Mouse (Mus musculus) kidney, adult 2 months (tissue): ENCODE measurements around the gene Hmcn2. TPM values are rescaled to one million over a fixed set of nuclear protein-coding genes. Genes with fewer than 3 reads are reported as not detected.

Experiments used
- DNase-seq: peaks from one replicate; pipeline ENCODE4 v3.0.0; 2021
- H3K27ac ChIP-seq: fragments of 200-500 bp; 2 replicates; pipeline ENCODE4 v1.5.1; 2012; ENCODE audit warnings: low read depth, low read length, control low read depth, inconsistent platforms; ENCODE audit not compliant: insufficient read depth
- H3K27me3 ChIP-seq: fragments of 200-500 bp; replicated peaks from 2 replicates; pipeline ENCODE4 v1.6.1; 2012; ENCODE audit warnings: mild to moderate bottlenecking, moderate library complexity, low read length, inconsistent platforms; ENCODE audit not compliant: control insufficient read depth, insufficient read depth
- H3K36me3 ChIP-seq: fragments of 200-500 bp; 2 replicates; pipeline ENCODE4 v1.6.1; 2012; ENCODE audit warnings: mild to moderate bottlenecking, moderate library complexity, low read length, inconsistent platforms; ENCODE audit not compliant: control insufficient read depth, insufficient read depth
- H3K4me1 ChIP-seq: fragments of 200-500 bp; 2 replicates; pipeline ENCODE4 v1.6.1; 2011; ENCODE audit warnings: low read length; ENCODE audit not compliant: control insufficient read depth, insufficient read depth
- H3K4me3 ChIP-seq: fragments of 200-500 bp; 2 replicates; pipeline ENCODE4 v1.5.1; 2011; ENCODE audit warnings: mild to moderate bottlenecking, low read depth, low read length, control low read depth; ENCODE audit not compliant: insufficient read depth
- CTCF ChIP-seq: fragments of 200-500 bp; conservative IDR thresholded peaks from 2 replicates; pipeline ENCODE4 v1.5.1; 2011; ENCODE audit warnings: low read depth, mild to moderate bottlenecking, control low read depth, low read length, moderate library complexity, mixed read lengths; ENCODE audit not compliant: insufficient read depth, insufficient read length
- POLR2A ChIP-seq: fragments of 200-500 bp; IDR thresholded peaks from one replicate; pipeline ENCODE4 v1.6.1; 2011; ENCODE audit warnings: low read depth, low read length, control low read depth
- WGBS: fragments of 180-500 bp; shearing (Covaris S2); methylation state at CpG from one replicate; pipeline ENCODE4 v1.1.7; 2018; 5-methylcytosine and 5-hydroxymethylcytosine counted together
- polyA plus RNA-seq: library from polyadenylated mRNA; depleted of rRNA; stranded (reverse); fragments of >200 nt; gene quantifications from 2 replicates; pipeline ENCODE4 v1.2.3, GENCODE M21; 2012

Gene Hmcn2
- polyA plus RNA-seq, 1 experiment = 14.3 TPM

- TF ChIP-seq CTCF = no peak
- TF ChIP-seq POLR2A = no peak
- H3K27me3 ChIP-seq = no peaks in the 10 kb centered on the region
- peak; percentile 7 for DNase-seq
- WGBS = 25% methylated on average over 12 of the region's 12 CpGs
- no peak overlapping the region for H3K4me3 ChIP-seq
- no peak overlapping the region for H3K27ac ChIP-seq
- no peaks in the 10 kb centered on the region for H3K4me1 ChIP-seq
- H3K36me3 ChIP-seq = no peaks in the 10 kb centered on the region
Observed at GRCm38 (mm10) chr2:31337706-31338330, 23.6 kb downstream of the Hmcn2 start.

- Histone ChIP-seq H3K27me3 (no peaks in the 10 kb centered on the region), H3K27ac (no peak overlapping the region), H3K36me3 (no peaks in the 10 kb centered on the region), H3K4me1 (no peaks in the 10 kb centered on the region), H3K4me3 (no peak overlapping the region)
- TF ChIP-seq CTCF (no peak), POLR2A (no peak)
- DNase-seq = peak; percentile 62
- 10% methylated on average over 9 of the region's 9 CpGs for WGBS
Observed at GRCm38 (mm10) chr2:31339826-31340225, 25.6 kb downstream of the Hmcn2 start.

- TF ChIP-seq POLR2A (no peak), CTCF (no peak)
- DNase-seq = no peak
- WGBS = 79% methylated on average over 8 of the region's 8 CpGs
- H3K27ac ChIP-seq = no peak overlapping the region
- H3K27me3 ChIP-seq = no peaks in the 10 kb centered on the region
- H3K4me1 ChIP-seq = no peaks in the 10 kb centered on the region
- no peaks in the 10 kb centered on the region for H3K36me3 ChIP-seq
- H3K4me3 ChIP-seq = no peak overlapping the region
Observed at GRCm38 (mm10) chr2:31341726-31342535, 27.7 kb downstream of the Hmcn2 start.

- Histone ChIP-seq H3K27ac (no peak overlapping the region), H3K27me3 (no peaks in the 10 kb centered on the region), H3K4me3 (no peak overlapping the region), H3K4me1 (no peaks in the 10 kb centered on the region), H3K36me3 (no peaks in the 10 kb centered on the region)
- peak; percentile 28 for DNase-seq
- TF ChIP-seq CTCF (no peak), POLR2A (no peak)
- WGBS = 33% methylated on average over 12 of the region's 12 CpGs
Observed at GRCm38 (mm10) chr2:31346096-31346495, 31.9 kb downstream of the Hmcn2 start.

- no peak overlapping the region for H3K4me3 ChIP-seq
- DNase-seq = no peak
- no peaks in the 10 kb centered on the region for H3K27me3 ChIP-seq
- no peak overlapping the region for H3K27ac ChIP-seq
- no peaks in the 10 kb centered on the region for H3K36me3 ChIP-seq
- no peaks in the 10 kb centered on the region for H3K4me1 ChIP-seq
- no peak for TF ChIP-seq CTCF
- no peak for TF ChIP-seq POLR2A
- 57% methylated on average over 3 of the region's 3 CpGs for WGBS
Observed at GRCm38 (mm10) chr2:31348373-31348772, 34.2 kb downstream of the Hmcn2 start.

- H3K27ac ChIP-seq = no peak overlapping the region
- H3K36me3 ChIP-seq = no peaks in the 10 kb centered on the region
- H3K27me3 ChIP-seq = no peaks in the 10 kb centered on the region
- no peak for TF ChIP-seq POLR2A
- no peak for TF ChIP-seq CTCF
- WGBS = 58% methylated on average over 5 of the region's 5 CpGs
- no peaks in the 10 kb centered on the region for H3K4me1 ChIP-seq
- H3K4me3 ChIP-seq = no peak overlapping the region
- DNase-seq = no peak
Observed at GRCm38 (mm10) chr2:31348850-31349249, 34.6 kb downstream of the Hmcn2 start.

- no peak for TF ChIP-seq CTCF
- no peak for TF ChIP-seq POLR2A
- no peaks in the 10 kb centered on the region for H3K4me1 ChIP-seq
- no peaks in the 10 kb centered on the region for H3K27me3 ChIP-seq
- 75% methylated on average over 5 of the region's 5 CpGs for WGBS
- H3K36me3 ChIP-seq = no peaks in the 10 kb centered on the region
- H3K27ac ChIP-seq = no peak overlapping the region
- H3K4me3 ChIP-seq = no peak overlapping the region
- no peak for DNase-seq
Observed at GRCm38 (mm10) chr2:31356771-31357170, 42.6 kb downstream of the Hmcn2 start.
